Comparison of ENCODE assay signal across 10 mouse cellular contexts in genomic region chr9:116400270-116400669, GRCm38 (mm10).
DNase-seq lines count a peak whose midpoint lies in the region; ATAC-seq and TF ChIP-seq lines count a peak whose summit lies in the region.
"Had no signal": no experiment of that assay in that cellular context is flagged by ENCODE, and none has a peak within 500 bp of the region (broad histone marks: within the 10 kb centered on the region; RNA-seq: fewer than 3 reads in every experiment).

No protein-coding gene starts in this region.

- H3K9ac ChIP-seq in kidney, postnatal 0 days (ENCODE audit: low read depth, low read length), result no peak overlapping the region
- no peak overlapping the region for H3K9ac ChIP-seq in kidney, embryonic 14.5 days (ENCODE audit: low read depth, low read length)

- DNase-seq in kidney, postnatal 0 days (ENCODE audit: low spot score), result no peak
- peak; percentile 28 for DNase-seq in 3T3-L1 (ENCODE audit: low read depth, low spot score)
- peak; percentile 17 for DNase-seq in CD4-positive helper T cell, adult 2 months (ENCODE audit: low read depth, low spot score)
- DNase-seq in forelimb bud, embryonic 11.5 days (ENCODE audit: low read depth, low spot score), result peak; percentile 19
- DNase-seq in MN1 (ENCODE audit: low spot score), result no peak
- no peak for DNase-seq in layer of hippocampus, adult 9-11 months
- DNase-seq in gastrocnemius, postnatal 36 days, result no peak
- DNase-seq: adrenal gland, postnatal 14 days; lung, postnatal 14 days had no signal

- H3K4me3 ChIP-seq in kidney, postnatal 0 days (replicated peaks; ENCODE audit: low read depth, low read length), result no peak overlapping the region
- H3K4me3 ChIP-seq in kidney, embryonic 14.5 days (ENCODE audit: low read length), result no peak overlapping the region

- H3K27me3 ChIP-seq in kidney, postnatal 0 days (ENCODE audit: insufficient read depth, low read length), result no peaks in the 10 kb centered on the region
- H3K27me3 ChIP-seq in kidney, embryonic 14.5 days (ENCODE audit: control insufficient read depth, insufficient read depth, low read length), result no peaks in the 10 kb centered on the region

- intact Hi-C loops in gastrocnemius, postnatal 36 days (cut with DNase I), result no loop called here

- ATAC-seq in kidney, postnatal 0 days (replicated peaks; ENCODE audit: low FRiP score, low read depth), result no peak
- no peak for ATAC-seq in kidney, embryonic 14.5 days (ENCODE audit: low FRiP score, low TSS enrichment)

- no peak overlapping the region for H3K4me2 ChIP-seq in kidney, postnatal 0 days (ENCODE audit: low read length)
- no peak overlapping the region for H3K4me2 ChIP-seq in kidney, embryonic 14.5 days (replicated peaks; ENCODE audit: low read depth, low read length)

- WGBS in kidney, postnatal 0 days, result 50% methylated on average over 2 of the region's 2 CpGs
- WGBS in kidney, embryonic 14.5 days, result 48% methylated on average over 2 of the region's 2 CpGs

- TF ChIP-seq CTCF in kidney, postnatal 0 days (IDR thresholded peaks at IDR 0.05; ENCODE audit: low read depth), result peak; percentile 45; the same call in 1 of the 2 replicates

- H3K9me3 ChIP-seq in kidney, postnatal 0 days (replicated peaks; ENCODE audit: low read length), result no peaks in the 10 kb centered on the region
- no peaks in the 10 kb centered on the region for H3K9me3 ChIP-seq in kidney, embryonic 14.5 days (ENCODE audit: control insufficient read depth, low read length)

- no peaks in the 10 kb centered on the region for H3K36me3 ChIP-seq in kidney, postnatal 0 days (ENCODE audit: insufficient read depth, low read length)
- H3K36me3 ChIP-seq in kidney, embryonic 14.5 days (ENCODE audit: control insufficient read depth, insufficient read depth, low read length), result no peaks in the 10 kb centered on the region

- H3K4me1 ChIP-seq in kidney, postnatal 0 days (replicated peaks; ENCODE audit: insufficient read depth, low read length), result 0 out of 2 replicates have a peak, but pooled peaks cover 4% of the 10 kb centered on the region
- H3K4me1 ChIP-seq in kidney, embryonic 14.5 days (ENCODE audit: control insufficient read depth, insufficient read depth, low read length), result no peaks in the 10 kb centered on the region

- no peak overlapping the region for H3K27ac ChIP-seq in kidney, postnatal 0 days
- no peak overlapping the region for H3K27ac ChIP-seq in kidney, embryonic 14.5 days (ENCODE audit: low read depth, low read length)

Comparison
In these comparisons a context has a peak if more than half of its experiments do, and no peak if none do; other contexts are left out.
1. DNase-seq: peak in 3T3-L1 (single experiment), CD4-positive helper T cell, adult 2 months (single experiment) and forelimb bud, embryonic 11.5 days (single experiment); none in kidney, postnatal 0 days (single experiment), MN1 (single experiment), layer of hippocampus, adult 9-11 months (single experiment) and gastrocnemius, postnatal 36 days (0 of 2).